Mouse (Mus musculus): ENCODE results near the gene Perm1. TPM values are rescaled to one million over a fixed set of nuclear protein-coding genes. Genes with fewer than 3 reads are reported as not detected.

Perm1 gene
- polyA plus RNA-seq, 1 experiment from 2014 or later: 0.39 TPM

DNA sequence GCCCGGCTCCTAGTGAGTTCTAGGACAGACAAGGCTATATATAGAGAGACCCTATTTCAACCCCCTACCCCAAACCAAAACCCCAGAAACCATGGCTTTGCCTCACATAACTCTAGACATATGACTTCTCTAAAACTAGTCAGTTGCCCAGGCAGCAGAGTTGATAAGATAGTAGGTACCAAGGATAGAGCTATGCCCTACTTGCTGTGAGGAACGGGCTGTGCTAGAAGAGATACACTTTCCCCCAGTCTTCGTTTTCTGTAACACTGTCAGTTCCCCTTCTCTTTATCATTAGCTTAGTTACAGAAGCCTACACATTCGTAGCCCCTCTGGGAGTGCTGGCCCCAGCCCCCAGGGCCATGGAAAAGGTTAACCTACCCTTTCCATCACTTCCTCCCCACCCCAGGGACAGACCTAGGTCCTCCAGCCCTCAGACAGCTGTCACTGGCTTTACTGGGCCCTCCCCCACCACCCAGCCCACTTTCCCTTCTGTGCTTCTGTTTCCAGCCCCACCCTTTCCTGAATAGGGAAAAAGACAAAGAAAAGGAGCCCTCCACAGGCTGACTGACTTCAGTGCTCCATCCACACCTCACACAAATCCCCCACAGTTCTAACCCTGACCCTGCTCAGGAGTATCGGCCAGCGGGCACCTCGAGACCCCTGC is 31.2 kb upstream of the Perm1 start:
- Histone ChIP-seq H3K9me3 (ENCODE audit: control insufficient read depth) (no peaks in the 10 kb centered on the region), H3K4me2 (replicated peaks; ENCODE audit: low read depth) (no peak overlapping the region), H3K27me3 (replicated peaks; ENCODE audit: control insufficient read depth, insufficient read depth, low read length) (no peaks in the 10 kb centered on the region), H3K4me3 (ENCODE audit: low read depth, low read length) (no peak overlapping the region), H3K4me1 (replicated peaks; ENCODE audit: control insufficient read depth, insufficient read depth, low read length) (peaks cover 9% of the 10 kb centered on the region; the same call in 1 of the 2 replicates), H3K36me3 (ENCODE audit: control insufficient read depth, insufficient read depth) (peaks cover 18% of the 10 kb centered on the region; the same call in 1 of the 2 replicates), H3K27ac (ENCODE audit: low read depth, low read length) (no peak overlapping the region; the same call in 1 of the 2 replicates), H3K9ac (ENCODE audit: low read depth, low read length) (no peak overlapping the region)
- ATAC-seq: no peak
- TF ChIP-seq CTCF (IDR thresholded peaks at IDR 0.05; ENCODE audit: low read depth): no peak
- WGBS: 77% methylated on average over 7 of the region's 7 CpGs

DNA sequence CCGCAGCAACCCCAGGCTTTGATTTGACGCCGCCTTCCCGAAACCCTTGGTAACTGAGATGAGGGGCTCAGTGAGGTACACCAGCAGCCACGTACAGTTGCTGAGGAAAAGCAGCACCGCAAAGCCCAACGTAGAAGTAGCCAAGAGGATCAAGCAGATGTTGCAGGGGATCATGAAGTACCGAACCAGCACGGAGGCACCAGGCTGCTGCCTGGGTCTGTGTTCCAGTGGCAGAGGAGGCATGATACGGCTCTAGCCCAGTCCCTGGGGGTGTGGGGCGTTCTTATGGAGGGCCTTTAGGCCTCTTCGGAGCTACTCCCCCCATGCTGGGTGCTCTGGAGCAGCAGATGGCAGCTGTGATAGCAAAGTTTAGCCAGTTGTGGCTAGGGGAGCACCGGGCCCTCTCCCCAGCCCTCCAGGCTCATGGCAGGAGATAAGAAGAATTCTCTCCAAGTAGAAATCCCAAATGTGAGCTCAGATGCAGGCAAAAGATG is 30.2 kb upstream of the Perm1 start:
- no peak overlapping the region for H3K4me2 ChIP-seq (replicated peaks; ENCODE audit: low read depth)
- no peak overlapping the region for H3K9ac ChIP-seq (ENCODE audit: low read depth, low read length)
- WGBS: 86% methylated on average over 13 of the region's 13 CpGs
- peaks cover 18% of the 10 kb centered on the region; the same call in 1 of the 2 replicates for H3K36me3 ChIP-seq (ENCODE audit: control insufficient read depth, insufficient read depth)
- ATAC-seq: no peak
- no peak overlapping the region for H3K27ac ChIP-seq (ENCODE audit: low read depth, low read length)
- TF ChIP-seq CTCF (IDR thresholded peaks at IDR 0.05; ENCODE audit: low read depth): no peak
- no peaks in the 10 kb centered on the region for H3K27me3 ChIP-seq (replicated peaks; ENCODE audit: control insufficient read depth, insufficient read depth, low read length)
- H3K9me3 ChIP-seq (ENCODE audit: control insufficient read depth): no peaks in the 10 kb centered on the region
- H3K4me1 ChIP-seq (replicated peaks; ENCODE audit: control insufficient read depth, insufficient read depth, low read length): peaks cover 12% of the 10 kb centered on the region; the same call in 1 of the 2 replicates
- no peak overlapping the region for H3K4me3 ChIP-seq (ENCODE audit: low read depth, low read length)

DNA sequence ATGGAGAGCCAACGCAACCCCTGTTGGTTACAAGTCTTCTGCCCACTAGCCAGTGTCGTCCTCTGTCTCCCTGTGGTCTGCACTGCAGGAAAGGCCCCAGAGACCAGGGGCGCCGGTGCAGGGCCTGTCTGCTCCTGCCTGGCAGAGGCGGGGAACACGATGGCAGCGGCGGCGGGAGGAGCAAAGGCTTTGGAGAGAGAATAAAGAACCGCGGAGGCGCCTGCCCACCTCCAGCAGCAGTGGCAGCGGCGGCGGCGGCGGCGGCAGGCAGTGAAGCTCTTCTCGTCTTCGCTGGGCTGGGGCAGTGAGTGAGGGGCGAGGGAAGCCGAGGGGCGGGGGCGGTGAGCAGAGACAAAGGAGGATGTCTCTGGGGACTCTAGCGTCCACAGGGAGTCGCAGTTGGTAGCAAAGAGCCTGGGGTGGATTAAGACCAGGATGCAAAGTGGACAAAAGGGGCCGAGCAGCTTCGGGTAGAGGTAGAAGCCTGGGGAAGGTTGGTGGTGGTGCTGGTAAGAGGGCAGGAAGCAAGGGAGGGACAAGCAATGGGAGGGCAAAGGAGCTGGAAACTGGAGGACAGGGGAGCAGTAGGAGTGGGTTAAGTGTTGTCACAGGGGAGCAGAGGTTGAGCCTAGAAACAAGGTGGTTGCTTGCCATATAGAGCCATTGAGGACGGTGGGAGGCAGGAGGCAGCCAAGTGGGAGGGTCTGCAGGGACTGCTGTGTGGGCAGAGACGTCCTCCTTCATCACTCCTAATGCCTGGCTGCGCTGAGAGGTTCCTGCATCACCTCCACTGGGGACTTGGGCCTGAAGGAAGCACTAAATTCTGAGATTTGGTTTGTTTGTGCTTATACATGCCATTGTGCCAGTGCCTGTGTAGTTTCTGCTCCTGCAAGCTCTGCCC is 29.5 kb upstream of the Perm1 start:
- Histone ChIP-seq H3K4me3 (ENCODE audit: low read depth, low read length) (no peak overlapping the region), H3K9me3 (ENCODE audit: control insufficient read depth) (no peaks in the 10 kb centered on the region), H3K9ac (ENCODE audit: low read depth, low read length) (no peak overlapping the region), H3K4me1 (replicated peaks; ENCODE audit: control insufficient read depth, insufficient read depth, low read length) (peaks cover 12% of the 10 kb centered on the region; the same call in 1 of the 2 replicates), H3K4me2 (replicated peaks; ENCODE audit: low read depth) (no peak overlapping the region), H3K27me3 (replicated peaks; ENCODE audit: control insufficient read depth, insufficient read depth, low read length) (no peaks in the 10 kb centered on the region), H3K36me3 (ENCODE audit: control insufficient read depth, insufficient read depth) (peaks cover 24% of the 10 kb centered on the region; the same call in 1 of the 2 replicates), H3K27ac (ENCODE audit: low read depth, low read length) (no peak overlapping the region)
- no peak for TF ChIP-seq CTCF (IDR thresholded peaks at IDR 0.05; ENCODE audit: low read depth)
- no peak for ATAC-seq
- 53% methylated on average over 31 of the region's 31 CpGs for WGBS

DNA sequence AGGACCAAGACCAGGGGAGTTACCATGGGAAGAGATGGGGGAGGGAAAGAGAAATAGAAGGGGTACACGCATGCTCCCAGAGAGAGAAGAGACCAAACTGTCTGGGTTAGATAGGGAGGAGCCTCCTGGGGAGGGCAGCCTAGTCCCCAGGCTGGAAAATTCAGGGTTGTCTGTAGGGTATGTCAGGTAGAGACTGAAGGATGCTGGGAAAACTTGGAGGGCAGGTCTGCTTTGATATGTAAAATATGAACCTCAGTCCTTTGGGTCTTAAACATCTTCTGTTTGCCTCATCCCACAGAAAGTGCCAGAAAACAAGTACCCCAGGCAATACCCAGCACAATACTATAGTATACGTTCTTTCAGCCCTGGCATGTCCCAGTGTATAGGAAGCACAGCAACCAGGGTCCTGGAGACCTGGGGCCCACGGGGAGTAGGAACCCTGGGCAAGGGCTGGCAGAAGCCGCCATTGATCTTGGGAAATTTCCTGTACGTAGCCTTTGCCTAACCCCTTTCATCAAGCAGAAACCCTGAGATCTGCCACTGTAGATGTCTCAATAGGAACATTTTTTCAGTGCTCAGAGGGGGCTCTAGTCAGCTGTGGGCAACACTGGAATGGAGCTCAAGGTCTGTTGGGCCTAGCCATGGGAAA is 27.4 kb upstream of the Perm1 start:
- H3K4me1 ChIP-seq (replicated peaks; ENCODE audit: control insufficient read depth, insufficient read depth, low read length): peaks cover 12% of the 10 kb centered on the region; the same call in 1 of the 2 replicates
- no peak for ATAC-seq
- no peak overlapping the region for H3K4me2 ChIP-seq (replicated peaks; ENCODE audit: low read depth)
- no peak overlapping the region for H3K27ac ChIP-seq (ENCODE audit: low read depth, low read length)
- no peaks in the 10 kb centered on the region for H3K27me3 ChIP-seq (replicated peaks; ENCODE audit: control insufficient read depth, insufficient read depth, low read length)
- no peak for TF ChIP-seq CTCF (IDR thresholded peaks at IDR 0.05; ENCODE audit: low read depth)
- H3K36me3 ChIP-seq (ENCODE audit: control insufficient read depth, insufficient read depth): peaks cover 18% of the 10 kb centered on the region; the same call in 1 of the 2 replicates
- no peak overlapping the region for H3K9ac ChIP-seq (ENCODE audit: low read depth, low read length)
- H3K9me3 ChIP-seq (ENCODE audit: control insufficient read depth): no peaks in the 10 kb centered on the region
- no peak overlapping the region for H3K4me3 ChIP-seq (ENCODE audit: low read depth, low read length)
- 84% methylated on average over 5 of the region's 5 CpGs for WGBS

DNA sequence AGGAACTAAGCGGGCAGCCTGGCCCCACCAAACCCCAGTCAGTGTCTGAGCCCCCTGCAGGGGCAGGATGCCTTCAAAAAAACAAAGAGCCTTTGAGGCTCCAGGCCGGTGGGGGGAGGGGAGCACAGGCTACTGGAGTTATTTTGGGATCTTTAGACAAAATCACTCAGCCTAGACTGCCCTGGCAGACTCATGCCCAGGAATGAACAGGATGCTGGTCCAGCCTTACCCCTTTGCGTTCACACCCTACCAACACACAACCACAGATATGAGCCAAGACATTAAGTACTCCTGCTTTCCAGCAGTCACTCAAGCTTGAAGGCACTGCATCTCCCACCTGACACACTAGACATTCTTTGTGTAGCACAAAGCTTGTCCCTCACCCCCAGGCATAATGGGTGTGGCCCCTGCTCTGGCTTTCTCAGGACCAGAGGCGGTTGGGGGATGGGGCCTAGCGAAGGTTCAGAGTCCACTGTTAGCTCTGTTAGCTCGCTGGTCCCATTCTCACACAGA is 26.8 kb upstream of the Perm1 start:
- Histone ChIP-seq H3K27me3 (replicated peaks; ENCODE audit: control insufficient read depth, insufficient read depth, low read length) (no peaks in the 10 kb centered on the region), H3K27ac (ENCODE audit: low read depth, low read length) (no peak overlapping the region), H3K9me3 (ENCODE audit: control insufficient read depth) (no peaks in the 10 kb centered on the region), H3K36me3 (ENCODE audit: control insufficient read depth, insufficient read depth) (peaks cover 18% of the 10 kb centered on the region; the same call in 1 of the 2 replicates), H3K4me2 (replicated peaks; ENCODE audit: low read depth) (peak overlapping the region; percentile 39; the same call in 1 of the 2 replicates), H3K9ac (ENCODE audit: low read depth, low read length) (no peak overlapping the region), H3K4me3 (ENCODE audit: low read depth, low read length) (no peak overlapping the region), H3K4me1 (replicated peaks; ENCODE audit: control insufficient read depth, insufficient read depth, low read length) (peaks cover 12% of the 10 kb centered on the region; the same call in 1 of the 2 replicates)
- 37% methylated on average over 6 of the region's 6 CpGs for WGBS
- peak; percentile 45 for ATAC-seq
- TF ChIP-seq CTCF (IDR thresholded peaks at IDR 0.05; ENCODE audit: low read depth): no peak

All from intestine, postnatal 0 days (tissue).